Mouse (Mus musculus) ovary, postnatal 14 days (tissue): ENCODE measurements around the gene Mroh2a.
A peak's percentile ranks its signal among the peaks of the same experiment; 100 is the strongest.

Source experiments
- DNase-seq: peaks from one replicate; pipeline ENCODE4 v3.0.0; 2022; ENCODE audit warnings: low spot score

The Mroh2a gene

DNA sequence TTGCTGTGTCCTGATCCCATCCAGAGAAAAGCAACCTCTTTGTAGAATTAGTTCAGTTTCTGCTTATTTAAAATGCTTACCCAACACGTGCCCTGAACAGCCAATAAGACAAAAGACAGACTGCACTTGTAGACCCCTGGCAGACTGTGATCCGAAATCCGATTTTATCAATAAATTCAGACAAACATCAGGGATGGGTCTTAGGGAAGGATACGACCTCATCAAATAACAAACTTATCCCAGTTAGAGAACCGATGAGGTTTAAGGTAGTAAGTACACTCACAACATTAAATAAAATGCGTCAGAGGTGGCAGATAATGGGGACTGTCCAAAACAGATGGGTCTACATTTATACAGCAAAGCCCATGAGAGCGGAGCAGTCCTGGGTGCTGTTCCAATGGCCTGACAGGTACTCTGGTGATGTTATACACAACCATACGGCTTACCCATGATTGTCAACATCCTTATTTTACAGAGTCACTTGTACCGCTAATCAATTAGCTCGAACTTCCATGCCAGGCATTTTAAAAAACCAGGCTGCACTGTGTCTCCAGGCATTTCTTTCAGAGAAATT is 49.8 kb downstream of the Mroh2a start:
- no peak for DNase-seq

GRCm38 (mm10) chr1:88277098-88277817 is 50.5 kb downstream of the Mroh2a start, which contains the start of the genes Hjurp and Trpm8:
Gene Hjurp (minus strand): TSS chr1:88277633.
Gene Trpm8 (plus strand): TSS chr1:88277661.
- DNase-seq = peak; percentile 100

GRCm38 (mm10) chr1:88277818-88278511 is 51.2 kb downstream of the Mroh2a start:
- DNase-seq = no peak

GRCm38 (mm10) chr1:88279111-88280005 is 52.6 kb downstream of the Mroh2a start:
- no peak for DNase-seq

- no peak for DNase-seq
Measured at GRCm38 (mm10) chr1:88280006-88280690, 53.4 kb downstream of the Mroh2a start.

DNA sequence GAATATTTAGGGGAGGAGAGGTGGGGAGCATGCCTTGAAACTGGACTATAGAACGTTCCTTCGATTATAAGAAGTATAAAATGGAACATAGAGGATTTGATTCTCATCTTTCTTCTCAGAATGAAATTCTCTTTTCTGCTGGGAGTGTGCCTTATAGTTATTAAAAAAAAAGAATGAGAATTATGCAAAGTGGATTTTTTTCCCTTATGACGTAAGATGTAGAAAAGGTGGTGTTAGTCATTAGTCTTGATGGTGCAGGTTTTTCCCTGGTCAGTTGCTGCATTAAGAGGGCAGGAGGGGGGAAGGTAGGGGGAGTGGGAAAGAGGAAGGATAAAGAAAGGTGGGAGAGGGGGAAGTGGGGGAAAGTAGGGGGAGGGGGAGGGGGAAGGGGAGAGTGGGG is 55.5 kb downstream of the Mroh2a start:
- DNase-seq = no peak

- DNase-seq = no peak
Measured at GRCm38 (mm10) chr1:88283376-88284227, 56.8 kb downstream of the Mroh2a start.

GRCm38 (mm10) chr1:88284228-88284945 is 57.6 kb downstream of the Mroh2a start:
- DNase-seq = no peak

GRCm38 (mm10) chr1:88284946-88285320 is 58.1 kb downstream of the Mroh2a start:
- DNase-seq = no peak

DNA sequence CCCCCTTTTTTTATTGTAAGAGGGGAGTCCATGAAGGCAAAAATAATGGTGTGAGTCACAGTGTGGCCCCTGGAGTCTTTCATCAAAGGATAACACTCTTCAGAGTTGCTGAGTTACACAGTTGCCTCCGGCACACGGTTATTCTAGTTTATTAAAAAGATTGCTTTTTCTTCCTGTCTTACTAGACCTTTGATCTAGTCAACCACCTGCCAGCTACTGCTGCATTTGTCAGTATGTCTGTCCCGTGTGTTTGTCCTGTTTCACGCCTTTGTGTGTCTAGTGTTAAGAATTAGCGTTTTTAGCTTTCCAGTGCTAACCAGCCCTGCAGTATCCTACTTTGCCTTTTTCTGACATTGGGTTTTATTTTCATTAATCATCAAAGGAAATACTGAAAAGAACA is 58.9 kb downstream of the Mroh2a start:
- no peak for DNase-seq

DNA sequence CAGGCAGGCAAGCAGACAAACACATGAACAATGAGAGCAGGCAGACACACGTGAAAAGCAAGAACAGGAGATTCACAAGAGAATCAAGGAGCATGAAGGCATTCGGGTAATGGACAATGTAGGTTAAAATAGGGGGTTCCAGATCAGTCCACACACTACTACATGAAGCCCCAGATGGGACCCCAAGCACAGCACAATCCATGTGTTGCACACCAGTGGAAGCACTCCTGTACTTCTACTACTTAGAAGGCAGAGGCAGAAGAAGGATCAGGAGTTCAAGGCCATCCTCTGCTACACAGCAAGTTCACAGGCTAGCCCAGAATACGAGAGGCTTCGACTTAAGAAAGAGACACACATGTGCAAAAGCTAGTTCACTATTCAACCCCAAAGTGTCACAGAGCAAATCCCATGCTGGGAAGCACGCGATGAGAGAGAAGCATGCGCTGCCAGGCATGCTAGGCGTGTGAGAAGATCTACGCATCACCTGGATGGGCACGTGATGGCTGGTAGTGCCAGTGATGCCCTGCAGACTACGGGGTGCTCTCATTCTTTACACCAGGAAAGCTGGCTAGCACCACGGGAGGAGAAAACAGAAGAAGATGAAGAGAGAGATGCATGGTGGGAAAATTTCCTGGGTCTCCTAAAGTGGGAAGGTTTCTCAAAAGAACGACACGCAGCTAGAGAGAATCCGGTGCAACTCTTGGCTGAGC is 59.5 kb downstream of the Mroh2a start:
- DNase-seq = no peak

GRCm38 (mm10) chr1:88286887-88287696 is 60.3 kb downstream of the Mroh2a start:
- no peak for DNase-seq

DNA sequence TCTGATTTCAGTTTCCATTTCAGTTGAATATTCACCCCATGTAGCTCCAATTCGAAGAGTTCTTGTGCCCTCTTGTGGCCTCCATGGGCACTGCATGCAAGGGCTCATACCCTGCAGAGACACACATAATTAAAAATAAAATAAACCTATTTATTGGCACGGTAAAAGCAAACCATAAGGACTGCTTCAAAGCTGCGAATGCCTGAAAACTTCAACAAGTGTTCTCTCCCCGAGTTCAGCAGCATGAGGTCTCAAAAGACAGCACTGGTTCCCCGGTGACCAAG is 60.9 kb downstream of the Mroh2a start:
- peak; percentile 84 for DNase-seq

GRCm38 (mm10) chr1:88288056-88288788 is 61.4 kb downstream of the Mroh2a start:
- DNase-seq = no peak

DNA sequence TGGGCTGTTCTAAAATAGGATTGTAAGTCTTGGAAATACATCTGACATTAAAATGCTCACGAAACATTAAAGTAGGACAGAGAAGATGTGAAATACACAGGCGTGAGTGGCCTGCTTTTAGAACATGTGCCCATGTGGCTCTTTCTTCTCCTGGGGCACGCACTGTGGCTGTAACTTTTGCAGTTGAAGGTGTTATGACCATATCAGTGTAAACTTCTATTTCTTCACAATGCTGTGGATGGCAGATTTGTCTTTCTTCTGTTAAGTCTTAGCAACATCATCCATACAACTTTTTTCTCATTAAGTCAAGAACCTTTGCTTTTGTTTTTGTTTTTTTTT is 62.0 kb downstream of the Mroh2a start:
- DNase-seq = no peak

- DNase-seq = no peak
Measured at GRCm38 (mm10) chr1:88289152-88289551, 62.4 kb downstream of the Mroh2a start.

DNA sequence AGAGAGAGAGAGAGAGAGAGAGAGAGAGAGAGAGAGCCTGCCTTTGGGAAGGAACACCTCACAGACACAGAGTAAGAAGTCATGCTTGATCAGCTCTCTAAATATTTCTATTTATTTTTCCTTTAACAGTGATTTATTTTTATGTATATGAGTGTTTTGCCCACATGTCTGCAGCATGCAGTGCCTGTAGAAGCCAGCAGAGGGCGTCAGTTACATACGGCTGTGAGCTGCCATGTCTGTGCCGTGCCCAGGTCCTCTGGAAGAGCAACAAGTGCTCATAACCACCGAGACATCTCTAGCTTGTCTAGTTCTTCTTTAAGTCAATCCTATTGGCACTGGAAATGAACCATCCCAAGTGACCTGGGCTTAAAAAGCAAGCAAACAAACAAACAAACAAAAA is 63.1 kb downstream of the Mroh2a start:
- DNase-seq = no peak

GRCm38 (mm10) chr1:88290511-88290910 is 63.7 kb downstream of the Mroh2a start:
- no peak for DNase-seq
